In genomic region chr17:83213228-83213915, GRCm38 (mm10) we compare ENCODE assay signal across 8 mouse cellular contexts. TPM values are rescaled to one million over a fixed set of nuclear protein-coding genes. Genes with fewer than 3 reads are reported as not detected.
DNase-seq lines count a peak whose midpoint lies in the region; ATAC-seq lines count a peak whose summit lies in the region.

No protein-coding gene starts in this region.

- no peak overlapping the region for H3K9ac ChIP-seq in midbrain, embryonic 16.5 days (ENCODE audit: low read depth, low read length)
- H3K9ac ChIP-seq in limb, embryonic 15.5 days: no peak overlapping the region
- H3K9ac ChIP-seq in stomach, embryonic 14.5 days (replicated peaks; ENCODE audit: low read depth, low read length): no peak overlapping the region; the same call in 1 of the 2 replicates

- H3K27me3 ChIP-seq in midbrain, embryonic 10.5 days (ENCODE audit: low read depth, poor library complexity, severe bottlenecking): peaks cover 95% of the 10 kb centered on the region
- peaks cover 16% of the 10 kb centered on the region for H3K27me3 ChIP-seq in midbrain, embryonic 16.5 days (ENCODE audit: control insufficient read depth, insufficient read depth, low read depth, low read length)
- peaks cover 76% of the 10 kb centered on the region for H3K27me3 ChIP-seq in limb, embryonic 15.5 days
- H3K27me3 ChIP-seq in stomach, embryonic 14.5 days (ENCODE audit: control insufficient read depth, insufficient read depth, low read length): no peaks in the 10 kb centered on the region

- no peaks in the 10 kb centered on the region for H3K36me3 ChIP-seq in midbrain, embryonic 10.5 days
- H3K36me3 ChIP-seq in midbrain, embryonic 16.5 days (ENCODE audit: control insufficient read depth, insufficient read depth, low read length): no peaks in the 10 kb centered on the region
- H3K36me3 ChIP-seq in limb, embryonic 15.5 days: no peaks in the 10 kb centered on the region
- no peaks in the 10 kb centered on the region for H3K36me3 ChIP-seq in stomach, embryonic 14.5 days (ENCODE audit: control insufficient read depth, insufficient read depth, low read length)

- peak overlapping the region; percentile 89; the same call in 1 of the 2 replicates for H3K27ac ChIP-seq in midbrain, embryonic 10.5 days (replicated peaks)
- H3K27ac ChIP-seq in midbrain, embryonic 16.5 days (ENCODE audit: low read length): no peak overlapping the region
- peak overlapping the region; percentile 43; the same call in 1 of the 2 replicates for H3K27ac ChIP-seq in limb, embryonic 15.5 days
- peak overlapping the region; percentile 89 for H3K27ac ChIP-seq in stomach, embryonic 14.5 days (ENCODE audit: low read length)

- ATAC-seq in midbrain, embryonic 16.5 days: no peak
- ATAC-seq in limb, embryonic 15.5 days (ENCODE audit: insufficient number of reproducible peaks, low FRiP score, low TSS enrichment, low read depth): no peak
- ATAC-seq in stomach, embryonic 14.5 days (ENCODE audit: insufficient number of reproducible peaks, insufficient read depth, low FRiP score, low read depth): no peak
- ATAC-seq in frontal cortex, adult (ENCODE audit: low TSS enrichment): no peak

- no peaks in the 10 kb centered on the region for H3K9me3 ChIP-seq in midbrain, embryonic 10.5 days (replicated peaks)
- no peaks in the 10 kb centered on the region for H3K9me3 ChIP-seq in midbrain, embryonic 16.5 days (replicated peaks; ENCODE audit: control insufficient read depth, low read length, poor library complexity, severe bottlenecking)
- no peaks in the 10 kb centered on the region for H3K9me3 ChIP-seq in limb, embryonic 15.5 days
- H3K9me3 ChIP-seq in stomach, embryonic 14.5 days (ENCODE audit: control insufficient read depth, low read depth, low read length): no peaks in the 10 kb centered on the region

- H3K4me3 ChIP-seq in midbrain, embryonic 10.5 days: peak overlapping the region; percentile 72
- H3K4me3 ChIP-seq in midbrain, embryonic 16.5 days (ENCODE audit: low read depth, low read length): no peak overlapping the region
- H3K4me3 ChIP-seq in limb, embryonic 15.5 days: peak overlapping the region; percentile 81; the same call in 1 of the 2 replicates
- H3K4me3 ChIP-seq in stomach, embryonic 14.5 days (ENCODE audit: low read depth, low read length): peak overlapping the region; percentile 85

- H3K4me1 ChIP-seq in midbrain, embryonic 10.5 days: peaks cover 62% of the 10 kb centered on the region
- H3K4me1 ChIP-seq in midbrain, embryonic 16.5 days (ENCODE audit: control insufficient read depth, insufficient read depth, low read length): peaks cover 19% of the 10 kb centered on the region
- peaks cover 43% of the 10 kb centered on the region for H3K4me1 ChIP-seq in limb, embryonic 15.5 days
- peaks cover 31% of the 10 kb centered on the region for H3K4me1 ChIP-seq in stomach, embryonic 14.5 days (ENCODE audit: control insufficient read depth, insufficient read depth, low read length)

- DNase-seq in embryo, embryonic 9.5 days (ENCODE audit: extremely low spot score): peak; percentile 58
- no peak for DNase-seq in embryo, embryonic 10.5 days (ENCODE audit: low spot score)
- DNase-seq in midbrain, embryonic 10.5 days (ENCODE audit: low spot score): no peak
- DNase-seq in cerebellum, postnatal 25 days: no peak

- WGBS in midbrain, embryonic 10.5 days: 37% methylated on average over 9 of the region's 9 CpGs
- WGBS in midbrain, embryonic 16.5 days: 41% methylated on average over 9 of the region's 9 CpGs
- WGBS in limb, embryonic 15.5 days: 50% methylated on average over 9 of the region's 9 CpGs
- 59% methylated on average over 9 of the region's 9 CpGs for WGBS in stomach, embryonic 14.5 days

- no peak overlapping the region for H3K4me2 ChIP-seq in midbrain, embryonic 16.5 days (ENCODE audit: low read length)
- peak overlapping the region; percentile 92; the same call in 1 of the 2 replicates for H3K4me2 ChIP-seq in limb, embryonic 15.5 days
- H3K4me2 ChIP-seq in stomach, embryonic 14.5 days (replicated peaks; ENCODE audit: low read depth, low read length): peak overlapping the region; percentile 57

RNA-seq across cellular contexts. Expression of gene Pkdcc, which starts 1.7 kb away (rescaled TPM):
- 4.9 and 6.0 TPM in 2 replicates for polyA plus RNA-seq in midbrain, embryonic 10.5 days (2016; fragmentation: Nextera tagmentation; extraction: Ambion mirVana)
- polyA plus RNA-seq in midbrain, embryonic 16.5 days (2015; fragmentation: Nextera tagmentation; extraction: Ambion mirVana): 3.9 and 4.3 TPM in 2 replicates
- 10.8 and 11.6 TPM in 2 replicates for polyA plus RNA-seq in limb, embryonic 15.5 days (2015; fragmentation: Nextera tagmentation; extraction: Ambion mirVana)
- polyA plus RNA-seq in stomach, embryonic 14.5 days (2014; fragmentation: Nextera tagmentation; extraction: Ambion mirVana): 28.4 and 28.9 TPM in 2 replicates
